Mouse (Mus musculus) C2C12 (cell line): ENCODE measurements around the gene 4930516K23Rik. TPM values are rescaled to one million over a fixed set of nuclear protein-coding genes. Genes with fewer than 3 reads are reported as not detected.

Experiments
- H3K27me3 ChIP-seq: one replicate; pipeline ENCODE4 v1.6.1; 2011; ENCODE audit not compliant: control insufficient read depth, insufficient read depth, insufficient read length
- H3K36me3 ChIP-seq: one replicate; pipeline ENCODE4 v1.6.1; 2011; ENCODE audit not compliant: control insufficient read depth, insufficient read depth
- H3K4me3 ChIP-seq: one replicate; pipeline ENCODE4 v1.5.1; 2011; ENCODE audit warnings: mild to moderate bottlenecking, control low read depth; ENCODE audit not compliant: poor library complexity, insufficient read depth, severe bottlenecking
- H3K79me2 ChIP-seq: one replicate; pipeline ENCODE4 v1.6.1; 2011; ENCODE audit not compliant: control insufficient read depth, insufficient read depth
- H3K79me3 ChIP-seq: one replicate; pipeline ENCODE4 v1.6.1; 2011; ENCODE audit warnings: low read depth, control low read depth
- H3ac ChIP-seq: one replicate; pipeline ENCODE3; 2011; ENCODE audit warnings: low read depth; ENCODE audit not compliant: control insufficient read depth, insufficient read length
- CEBPB ChIP-seq: IDR thresholded peaks from one replicate; pipeline ENCODE4 v1.6.1; 2011; ENCODE audit warnings: low read depth, mild to moderate bottlenecking, control low read depth, moderate library complexity
- CTCF ChIP-seq: IDR thresholded peaks from one replicate; pipeline ENCODE4 v1.5.1; 2011; ENCODE audit not compliant: control insufficient read depth, insufficient read depth, insufficient read length
- FOSL1 ChIP-seq: IDR thresholded peaks from one replicate; pipeline ENCODE4 v1.8.0; 2011; ENCODE audit warnings: mild to moderate bottlenecking, low read length; ENCODE audit not compliant: poor library complexity, insufficient read depth, severe bottlenecking
- MAX ChIP-seq: IDR thresholded peaks from one replicate; pipeline ENCODE4 v1.6.1; 2011; ENCODE audit warnings: mild to moderate bottlenecking, control low read depth
- MYOD1 ChIP-seq: IDR thresholded peaks from one replicate; pipeline ENCODE4 v1.6.1; 2011; ENCODE audit warnings: low read depth; ENCODE audit not compliant: control insufficient read depth, insufficient read length
- MYOG ChIP-seq: IDR thresholded peaks from one replicate; pipeline ENCODE4 v1.6.1; 2011; ENCODE audit not compliant: control insufficient read depth, insufficient read length; ENCODE audit errors: extremely low read depth
- USF1 ChIP-seq: IDR thresholded peaks from one replicate; pipeline ENCODE4 v1.6.1; 2011; ENCODE audit warnings: low read depth, mild to moderate bottlenecking, control low read depth, moderate library complexity
- long read RNA-seq, 2 experiments: library from polyadenylated mRNA; unstranded; transcript quantifications; one replicate each; pipeline ENCODE4 v2.0.0; 2019 to 2020
- polyA plus RNA-seq: library from polyadenylated mRNA; unstranded; fragments of >200 nt; fragmentation: generic; extraction: Trizol; gene quantifications from one replicate; pipeline ENCODE4 v1.2.1, GENCODE M21; 2012; ENCODE audit warnings: missing spikeins

4930516K23Rik gene
- not detected for polyA plus RNA-seq
- long read RNA-seq, experiment 1: 0 reads
- long read RNA-seq, experiment 2: 0 reads

- Histone ChIP-seq H3K79me3 (no peaks in the 10 kb centered on the region), H3K27me3 (no peaks in the 10 kb centered on the region), H3K4me3 (no peak within 1 kb of the TSS), H3ac (no peak within 1 kb of the TSS), H3K36me3 (no peaks in the 10 kb centered on the region), H3K79me2 (no peaks in the 10 kb centered on the region)
- no peak for TF ChIP-seq CTCF
- no peak for TF ChIP-seq MYOG
- no peak for TF ChIP-seq USF1
- no peak for TF ChIP-seq FOSL1
- TF ChIP-seq MYOD1: no peak
- no peak for TF ChIP-seq MAX
- no peak for TF ChIP-seq CEBPB
Observed at GRCm38 (mm10) chr7:104061345-104061744, at the start of gene 4930516K23Rik. Gene 4930516K23Rik (minus strand): TSS chr7:104061445.

- Histone ChIP-seq H3K4me3 (no peak within 1 kb of the TSS), H3K79me3 (no peaks in the 10 kb centered on the region), H3K79me2 (no peaks in the 10 kb centered on the region), H3ac (no peak within 1 kb of the TSS), H3K36me3 (no peaks in the 10 kb centered on the region), H3K27me3 (no peaks in the 10 kb centered on the region)
- TF ChIP-seq MYOD1: no peak
- TF ChIP-seq CTCF: no peak
- TF ChIP-seq CEBPB: no peak
- TF ChIP-seq MYOG: no peak
- no peak for TF ChIP-seq USF1
- no peak for TF ChIP-seq MAX
Observed at GRCm38 (mm10) chr7:104104757-104104972, 43.4 kb upstream of the 4930516K23Rik start, which contains the start of gene Olfr646. Gene Olfr646 (plus strand): TSS chr7:104104873.

DNA sequence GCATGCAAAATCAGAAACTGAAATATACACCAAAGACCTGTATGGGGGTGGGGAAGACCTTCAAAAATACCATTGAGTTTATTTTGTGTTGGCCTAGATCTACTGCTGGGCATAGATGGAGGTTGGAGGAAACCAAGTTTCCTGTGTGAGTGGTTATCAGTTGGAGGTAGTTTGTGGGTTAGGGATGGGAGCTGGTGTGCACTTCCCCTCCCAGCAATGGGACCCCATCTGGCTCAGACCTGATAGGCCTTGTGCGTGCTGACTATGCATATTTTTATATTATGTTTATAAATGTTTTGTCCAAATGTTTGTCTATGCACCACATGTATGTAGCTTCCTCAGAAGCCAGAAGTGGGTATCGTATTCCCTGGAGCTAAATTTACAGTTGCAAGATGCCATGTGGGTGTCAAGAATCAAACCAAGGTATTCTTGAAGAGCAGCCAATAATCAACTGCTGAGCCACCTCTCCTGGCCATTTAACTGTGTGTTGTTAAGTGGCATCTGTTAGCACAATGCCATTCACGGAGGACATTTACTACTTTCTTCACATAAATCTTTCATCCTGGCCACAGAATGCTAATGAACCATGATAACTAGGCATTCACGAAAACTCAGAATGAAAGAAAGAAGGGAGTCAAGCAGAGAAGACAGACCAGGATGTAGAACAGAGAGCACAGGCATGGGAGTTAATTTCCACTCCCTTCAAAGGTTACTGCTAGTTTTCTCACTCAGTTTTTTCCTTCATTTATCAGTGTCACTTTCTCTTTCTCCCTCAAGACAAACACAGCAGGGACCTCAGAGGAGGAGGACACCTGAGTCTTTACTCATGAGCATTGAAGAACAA, 42.9 kb upstream of the 4930516K23Rik start:
- no peak overlapping the region for H3K4me3 ChIP-seq
- no peaks in the 10 kb centered on the region for H3K36me3 ChIP-seq
- no peak overlapping the region for H3ac ChIP-seq
- H3K79me2 ChIP-seq: no peaks in the 10 kb centered on the region
- no peak for TF ChIP-seq CTCF
- TF ChIP-seq MYOD1: no peak
- TF ChIP-seq USF1: no peak
- TF ChIP-seq CEBPB: no peak
- no peak for TF ChIP-seq MAX
- TF ChIP-seq FOSL1: no peak
- no peak for TF ChIP-seq MYOG
- no peaks in the 10 kb centered on the region for H3K27me3 ChIP-seq
- no peaks in the 10 kb centered on the region for H3K79me3 ChIP-seq

GRCm38 (mm10) chr7:104085365-104085764, 24.1 kb upstream of the 4930516K23Rik start, which contains the start of gene Olfr645:
Gene Olfr645 (minus strand): TSS chr7:104085465.
- no peaks in the 10 kb centered on the region for H3K79me2 ChIP-seq
- no peaks in the 10 kb centered on the region for H3K36me3 ChIP-seq
- no peak within 1 kb of the TSS for H3ac ChIP-seq
- TF ChIP-seq USF1: no peak
- TF ChIP-seq CTCF: no peak
- TF ChIP-seq MAX: no peak
- TF ChIP-seq CEBPB: no peak
- no peak for TF ChIP-seq MYOG
- TF ChIP-seq FOSL1: no peak
- no peak for TF ChIP-seq MYOD1
- no peaks in the 10 kb centered on the region for H3K79me3 ChIP-seq
- H3K4me3 ChIP-seq: no peak within 1 kb of the TSS
- H3K27me3 ChIP-seq: no peaks in the 10 kb centered on the region

DNA sequence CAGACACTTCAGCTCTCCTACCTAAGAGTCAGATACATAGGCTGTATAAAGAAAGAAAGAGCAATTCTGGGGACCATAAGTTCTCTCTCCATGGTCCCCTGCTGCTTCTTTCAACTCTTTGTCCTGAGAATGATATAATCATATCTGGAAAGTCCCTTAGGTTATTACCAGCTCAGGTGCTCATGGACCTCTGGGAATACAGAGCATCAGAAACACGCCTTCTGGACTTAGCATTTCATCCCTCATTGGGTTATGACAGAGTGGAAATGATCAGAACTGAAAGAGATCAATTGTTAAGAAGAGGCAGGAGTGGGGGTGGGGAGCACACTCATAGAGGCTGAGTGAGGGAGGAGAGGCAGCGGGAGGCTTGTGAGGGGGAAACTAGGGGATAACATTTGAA, 10.5 kb upstream of the 4930516K23Rik start, which contains the start of gene Olfr644:
TSS of gene Olfr644 (minus strand) at position 101 of the 400 bp plus-strand sequence.
- H3ac ChIP-seq: no peak within 1 kb of the TSS
- no peak for TF ChIP-seq MYOG
- no peak for TF ChIP-seq CTCF
- no peak for TF ChIP-seq USF1
- TF ChIP-seq MAX: no peak
- no peak for TF ChIP-seq MYOD1
- TF ChIP-seq CEBPB: no peak
- no peak for TF ChIP-seq FOSL1
- H3K36me3 ChIP-seq: no peaks in the 10 kb centered on the region
- H3K79me2 ChIP-seq: no peaks in the 10 kb centered on the region
- H3K4me3 ChIP-seq: no peak within 1 kb of the TSS
- H3K79me3 ChIP-seq: no peaks in the 10 kb centered on the region
- no peaks in the 10 kb centered on the region for H3K27me3 ChIP-seq

- TF ChIP-seq CTCF: no peak
- no peak for TF ChIP-seq USF1
- no peak for TF ChIP-seq MYOG
- no peak for TF ChIP-seq CEBPB
- TF ChIP-seq FOSL1: no peak
- TF ChIP-seq MYOD1: no peak
- no peak for TF ChIP-seq MAX
- no peak overlapping the region for H3ac ChIP-seq
- no peaks in the 10 kb centered on the region for H3K27me3 ChIP-seq
- H3K4me3 ChIP-seq: no peak overlapping the region
- H3K79me2 ChIP-seq: no peaks in the 10 kb centered on the region
- H3K79me3 ChIP-seq: no peaks in the 10 kb centered on the region
- no peaks in the 10 kb centered on the region for H3K36me3 ChIP-seq
Observed at GRCm38 (mm10) chr7:104059215-104059614, 2.0 kb downstream of the 4930516K23Rik start.
